Mouse (Mus musculus) adrenal gland, postnatal 36 days (tissue): ENCODE data around the gene Selp. TPM values are rescaled to one million over a fixed set of nuclear protein-coding genes. Genes with fewer than 3 reads are reported as not detected.
A peak's percentile ranks its signal among the peaks of the same experiment; 100 is the strongest.

Experiments
- DNase-seq, 2 experiments: peaks; one replicate each; pipeline ENCODE4 v3.0.0; 2021; ENCODE audit warnings: mixed read lengths in 1 of 2
- total RNA-seq, 2 experiments: library from RNA; stranded (reverse); gene quantifications; 2 replicates each; pipeline ENCODE4 v1.2.3; 2021

Selp gene
- total RNA-seq, 2 experiments from 2014 or later = 0.79 to 2.0 TPM

DNA sequence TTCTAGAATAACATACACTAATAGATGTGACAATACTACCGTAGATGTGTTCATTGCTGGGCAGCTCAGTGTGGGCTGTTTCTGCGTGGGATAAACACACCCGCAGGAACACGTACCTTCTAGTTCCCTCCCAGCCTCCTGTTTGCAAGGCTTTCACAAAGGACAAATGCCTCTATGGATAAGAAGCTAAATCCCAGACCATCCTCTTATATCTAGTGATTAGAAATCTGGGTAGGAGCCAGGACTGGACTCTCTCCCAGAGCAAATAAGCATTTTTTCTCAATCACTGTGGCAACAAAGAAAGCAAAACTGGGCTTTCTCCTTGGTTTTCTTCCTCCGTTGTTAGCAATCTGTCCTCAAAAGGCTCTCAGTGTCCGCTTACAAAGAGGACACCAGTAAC lies 63.4 kb downstream of the Selp start:
- DNase-seq = no peak

DNA sequence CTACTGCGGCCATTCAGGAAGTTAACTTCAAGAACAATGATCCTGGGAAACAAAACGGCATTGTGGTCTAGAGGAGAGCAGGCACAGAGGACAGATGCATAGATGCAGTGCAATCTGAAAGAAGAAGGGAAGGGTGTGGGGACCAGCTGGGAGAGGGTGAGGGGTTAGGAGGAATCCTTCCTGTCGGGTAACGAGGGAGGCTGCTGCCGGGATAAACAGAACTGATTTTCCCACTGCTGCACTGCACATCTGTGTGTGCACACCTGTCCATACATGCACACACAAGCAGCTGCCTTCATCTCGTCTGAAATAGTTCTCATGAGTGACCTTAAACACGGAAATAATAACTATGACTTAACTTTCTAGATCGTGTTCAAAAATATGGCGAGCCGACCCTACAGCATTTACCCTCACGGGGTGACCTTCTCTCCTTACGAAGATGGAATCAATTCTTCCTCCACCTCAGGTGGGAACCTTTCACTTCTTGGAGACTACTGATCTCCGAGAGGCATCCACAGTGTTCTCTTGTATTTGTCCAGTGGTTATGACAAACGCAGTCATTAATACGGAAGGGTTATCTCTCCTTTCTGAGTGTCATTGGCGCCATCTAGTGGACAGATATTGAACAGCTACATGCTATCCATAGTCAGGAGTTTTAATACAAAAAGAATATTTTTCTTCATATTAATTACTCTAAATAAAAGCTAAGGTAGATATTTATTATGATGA lies 69.2 kb downstream of the Selp start:
- peak; percentile 54 to 76 for DNase-seq

DNA sequence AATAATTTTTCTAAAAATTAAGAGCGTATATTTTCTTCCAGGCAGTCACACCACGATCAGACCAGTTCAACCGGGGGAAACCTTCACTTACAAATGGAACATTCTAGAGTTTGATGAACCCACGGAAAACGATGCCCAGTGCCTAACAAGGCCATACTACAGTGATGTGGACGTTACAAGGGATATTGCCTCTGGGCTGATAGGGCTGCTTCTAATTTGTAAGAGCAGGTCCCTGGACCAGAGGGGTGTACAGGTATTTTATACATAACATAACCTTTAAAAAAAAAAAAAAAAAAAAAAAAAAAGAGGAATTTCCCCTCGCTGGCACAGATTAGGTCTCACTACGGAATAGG lies 69.8 kb downstream of the Selp start:
- DNase-seq = no peak

DNA sequence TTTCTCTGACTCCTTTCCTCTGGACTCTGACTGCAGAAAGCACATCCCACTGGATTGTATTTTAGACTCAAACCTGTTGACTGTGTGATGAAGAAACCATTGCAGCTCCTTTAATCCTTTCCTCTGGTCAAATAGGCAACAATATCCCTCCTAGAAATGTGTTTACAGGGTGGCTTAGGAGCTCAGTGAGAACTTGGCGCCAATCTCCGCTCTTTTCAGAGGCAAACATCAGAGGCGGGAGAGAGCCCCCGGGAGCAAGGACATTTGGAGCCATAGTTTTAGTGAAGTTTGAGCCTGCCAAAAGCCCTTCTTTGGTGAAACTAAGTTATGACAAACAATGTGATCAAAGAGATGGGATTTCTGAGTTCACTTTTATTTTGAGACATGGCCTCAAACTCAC lies 70.3 kb downstream of the Selp start:
- peak; percentile 34 to 47 for DNase-seq

DNA sequence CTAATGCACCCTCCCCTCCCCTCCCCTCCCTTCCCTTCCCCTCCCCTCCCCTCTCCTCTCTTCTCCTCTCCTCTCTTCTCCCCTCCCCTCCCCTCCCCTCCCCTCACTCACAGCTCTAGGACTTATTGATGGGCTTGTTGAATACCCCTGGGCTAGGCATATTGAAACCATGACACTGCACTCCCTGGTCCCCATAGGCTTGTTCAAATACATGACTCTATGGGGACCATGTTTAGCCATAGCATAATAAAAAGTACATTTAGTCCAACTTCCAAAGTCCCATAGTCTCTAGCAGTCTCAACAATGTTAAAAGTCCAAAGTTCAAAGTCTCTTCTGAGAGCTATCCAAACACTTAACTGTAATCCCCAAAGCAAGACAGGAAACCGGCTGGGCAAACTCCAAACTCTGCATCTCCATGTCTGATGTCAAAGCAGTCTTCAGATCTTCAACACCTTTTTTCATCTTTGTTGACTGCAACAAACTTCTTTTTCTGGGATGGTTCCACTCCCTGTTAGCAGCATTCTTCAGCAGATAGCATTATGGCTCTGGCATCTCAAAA lies 72.0 kb downstream of the Selp start:
- DNase-seq = no peak

DNA sequence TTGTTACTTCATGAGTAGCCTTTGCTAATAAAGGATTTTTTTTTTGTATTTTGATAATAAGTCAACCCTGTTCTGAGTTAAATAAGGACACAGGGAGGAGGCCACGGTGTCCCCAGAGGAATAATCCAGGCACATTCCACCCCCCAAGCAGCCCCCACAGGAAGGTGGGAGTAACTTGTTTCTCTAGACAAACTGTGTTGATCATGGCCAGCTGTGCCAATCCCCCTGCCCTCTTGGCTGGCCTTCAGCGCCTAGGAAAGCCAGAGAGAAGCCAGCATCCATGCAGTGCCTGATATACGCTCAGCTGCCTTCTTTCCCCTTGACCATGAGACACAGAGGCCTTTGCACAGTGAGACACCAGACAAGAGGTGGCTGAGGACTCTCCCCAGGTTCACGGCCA lies 84.5 kb downstream of the Selp start:
- no peak for DNase-seq

Other genes with a start within 250 kb of the Selp start
- 10 to 100 TPM; 15.8 to 18.1 TPM for gene Scyl3, start 186.2 kb upstream of the Selp start, total RNA-seq
- 1 to 10 TPM; 1.7 to 1.9 TPM for gene BC055324, start 120.5 kb upstream of the Selp start, total RNA-seq
- 1 to 10 TPM; 2.6 to 2.8 TPM for gene Mettl18, start 120.4 kb upstream of the Selp start, total RNA-seq
- gene Sele, start 67.0 kb upstream of the Selp start, total RNA-seq = 1 to 10 TPM; 4.1 to 4.7 TPM
- gene Sell, start 53.3 kb upstream of the Selp start, total RNA-seq = under 1 TPM; 0.46 to 0.66 TPM
- gene F5, start 36.6 kb downstream of the Selp start, total RNA-seq = 10 to 100 TPM in 1 of 2 experiments, 1 to 10 TPM in 1; 2.3 to 10.6 TPM
- gene Slc19a2, start 133.8 kb downstream of the Selp start, total RNA-seq = 10 to 100 TPM; 17.4 to 25.5 TPM
- 10 to 100 TPM in 1 of 2 experiments, 1 to 10 TPM in 1; 7.9 to 11.1 TPM for gene Ccdc181, start 160.3 kb downstream of the Selp start, total RNA-seq
- 10 to 100 TPM; 13.2 to 19.8 TPM for gene Nme7, start 188.9 kb downstream of the Selp start, total RNA-seq
- gene Blzf1, start 192.2 kb downstream of the Selp start, total RNA-seq = 10 to 100 TPM; 30.7 to 30.9 TPM